Mouse (Mus musculus): ENCODE measurements around the gene Smyd3. TPM values are rescaled to one million over a fixed set of nuclear protein-coding genes. Genes with fewer than 3 reads are reported as not detected.

Smyd3 gene
- total RNA-seq, 4 experiments from 2014 or later: 6.9 to 17.0 (median 12.2) TPM

DNA sequence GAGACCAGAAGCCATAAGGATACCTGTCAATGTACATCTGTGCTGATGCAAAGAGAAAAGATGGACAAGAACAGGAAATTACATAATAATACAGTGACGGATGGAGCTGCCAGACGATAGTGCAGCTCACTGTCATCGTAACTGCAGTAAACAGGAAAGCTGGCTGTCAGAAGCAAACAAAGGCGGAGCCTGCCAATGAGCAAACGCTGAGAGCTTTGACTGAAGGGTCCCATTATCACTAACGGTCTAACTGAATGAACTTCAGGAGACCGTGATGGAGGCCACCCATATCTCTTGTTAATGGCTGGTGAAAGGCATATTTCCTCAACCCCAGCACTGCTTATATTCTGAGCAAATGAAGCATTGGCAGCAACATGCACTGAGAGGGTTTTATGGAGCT lies 409.1 kb downstream of the Smyd3 start:
- DNase-seq: no peak

DNA sequence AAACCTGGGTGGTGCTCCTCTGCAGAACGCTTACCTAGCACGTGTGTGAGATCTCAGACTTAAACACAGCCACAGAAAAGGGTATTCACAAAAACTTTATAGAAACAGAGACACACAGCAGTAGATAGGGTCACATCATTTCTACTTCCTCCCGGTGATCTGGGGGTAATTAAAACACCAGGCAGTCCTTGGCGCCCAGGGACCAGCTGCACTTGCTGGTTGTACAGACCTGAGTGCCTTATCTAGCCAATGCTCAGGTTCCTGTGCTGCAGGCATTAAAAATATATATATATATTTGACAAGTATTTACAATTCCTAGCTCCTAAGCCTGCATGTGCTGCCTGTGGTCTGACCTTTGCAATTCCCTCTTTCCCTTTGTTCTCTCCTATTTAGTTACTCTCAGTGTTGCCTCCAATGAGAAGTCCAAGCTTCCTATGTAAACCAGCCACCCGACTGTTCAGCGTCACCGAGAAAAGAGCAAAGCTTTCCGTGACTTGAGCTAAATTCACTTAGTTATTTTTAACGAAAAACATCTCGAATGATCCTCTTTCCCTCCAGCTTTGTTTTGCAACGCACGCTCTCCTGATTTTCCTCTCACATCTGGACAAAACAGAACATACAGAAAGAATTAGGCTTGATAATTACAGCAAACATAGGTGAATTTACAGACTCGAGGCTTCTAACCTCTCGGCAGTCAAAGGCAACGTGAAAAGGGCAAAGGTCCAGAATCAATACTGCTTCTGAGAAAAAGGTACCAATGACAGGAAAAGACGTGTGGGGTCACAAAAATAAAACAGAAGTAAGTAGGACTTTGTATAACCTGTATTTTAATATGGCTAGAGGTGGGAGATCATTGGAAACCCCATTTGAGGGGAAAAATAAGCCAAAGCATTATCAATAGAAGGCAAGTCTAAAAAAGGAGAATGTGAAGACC lies 409.8 kb downstream of the Smyd3 start:
- no peak for DNase-seq

DNA sequence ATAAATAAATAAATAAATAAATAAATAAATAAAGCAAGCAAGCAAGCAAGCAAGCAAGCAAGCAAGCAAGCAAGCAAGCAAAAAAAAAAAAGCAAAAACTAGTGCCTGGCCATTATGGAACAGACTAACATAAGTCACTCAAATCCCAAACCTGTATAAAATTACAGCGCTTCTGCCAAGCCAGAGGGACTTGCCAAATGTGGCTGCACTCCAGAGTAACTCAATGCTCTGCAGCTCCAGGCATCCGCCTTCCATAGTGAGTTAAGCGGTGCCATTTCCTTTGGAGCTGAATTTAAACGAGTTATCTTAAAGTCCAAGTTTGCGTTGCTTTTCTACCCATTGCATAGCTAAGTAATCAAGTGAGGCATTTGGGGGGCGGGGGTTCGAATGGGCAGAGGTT lies 410.6 kb downstream of the Smyd3 start:
- no peak for DNase-seq

DNA sequence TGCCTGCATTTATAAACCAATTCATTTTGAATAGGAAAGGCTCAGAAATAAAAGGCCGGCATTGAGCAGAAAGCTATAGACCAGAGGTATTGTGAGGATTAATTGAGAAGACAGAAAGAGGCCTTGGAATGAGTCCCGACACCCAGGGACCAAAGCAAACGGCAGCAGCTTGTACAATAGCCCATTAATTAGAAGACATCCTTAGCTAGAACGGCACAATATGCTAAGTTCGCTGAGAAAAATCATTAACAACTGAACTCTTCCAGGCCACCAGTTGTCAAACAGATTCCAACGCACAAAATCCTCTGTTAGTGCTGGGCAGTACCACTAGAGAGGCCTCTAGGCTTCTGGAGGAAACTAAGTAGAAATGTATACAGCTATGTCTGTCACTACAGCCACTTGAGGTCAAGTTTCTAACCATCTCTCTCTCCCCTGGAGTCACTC lies 411.1 kb downstream of the Smyd3 start:
- no peak for DNase-seq

DNA sequence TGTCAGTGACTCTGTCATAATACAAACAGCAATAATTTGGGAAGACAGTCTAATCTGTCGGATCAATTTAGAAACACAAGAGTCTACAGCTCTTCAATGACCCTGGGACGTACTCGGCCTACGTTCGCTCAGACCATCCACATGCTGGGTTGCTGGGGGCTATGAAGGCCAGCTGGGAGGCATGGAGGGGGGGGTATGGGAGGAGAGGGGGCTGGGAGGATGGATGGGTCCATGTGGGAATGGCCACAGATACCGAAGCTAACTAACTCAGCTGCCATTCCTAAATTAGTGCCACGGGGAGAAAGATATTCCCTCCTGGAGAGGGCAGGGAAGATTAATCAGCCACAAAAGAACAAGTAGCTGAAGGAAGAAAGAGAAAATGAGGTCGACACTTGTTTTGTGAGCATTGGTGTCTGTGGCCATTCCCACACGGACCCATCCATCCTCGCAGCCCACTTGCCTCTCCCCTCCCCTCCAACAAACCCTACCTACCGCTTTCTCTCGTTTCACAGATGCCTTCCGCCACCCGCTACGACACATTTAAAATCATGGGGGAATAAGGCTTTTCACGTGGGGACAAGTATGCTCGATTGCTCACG lies 411.6 kb downstream of the Smyd3 start:
- no peak for DNase-seq

DNA sequence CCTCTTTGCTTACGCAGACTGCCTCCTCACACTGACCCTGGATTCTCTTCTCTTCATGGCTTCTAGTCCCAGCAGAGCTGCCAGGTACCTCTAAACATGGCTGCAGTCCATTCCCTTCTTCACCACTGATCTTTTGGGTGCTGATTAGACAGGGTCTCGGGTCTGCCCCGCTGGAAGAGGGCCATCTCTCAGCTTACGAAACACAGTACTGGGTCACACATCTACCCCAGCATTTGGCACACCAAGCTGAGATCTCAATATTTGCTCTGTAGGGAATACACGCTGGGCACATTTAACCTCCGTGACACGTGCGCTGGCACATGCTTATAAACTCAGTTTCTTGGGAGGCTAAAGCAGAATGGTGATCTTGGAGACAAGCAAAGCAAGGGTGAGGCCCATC lies 413.4 kb downstream of the Smyd3 start:
- DNase-seq: peak; percentile 4

DNA sequence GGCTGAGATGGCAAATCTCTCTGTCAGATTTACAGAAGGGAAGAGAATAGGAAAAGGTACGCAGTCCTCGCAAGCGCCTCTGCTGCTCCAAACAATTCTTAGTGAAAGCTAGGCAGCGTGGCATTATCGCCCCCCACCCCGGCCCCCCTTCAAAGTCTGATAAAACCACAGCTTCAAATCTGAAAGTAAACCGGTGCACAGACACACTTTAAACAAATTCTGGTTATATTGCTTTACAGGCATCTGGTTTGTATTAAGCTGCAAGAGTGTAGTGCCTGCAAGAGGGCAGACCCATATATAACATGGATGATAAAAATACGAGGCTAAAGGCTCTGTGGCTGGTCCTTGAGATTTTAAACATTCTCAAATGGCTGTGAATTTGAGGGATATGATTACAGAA lies 420.8 kb downstream of the Smyd3 start:
- DNase-seq: no peak

DNA sequence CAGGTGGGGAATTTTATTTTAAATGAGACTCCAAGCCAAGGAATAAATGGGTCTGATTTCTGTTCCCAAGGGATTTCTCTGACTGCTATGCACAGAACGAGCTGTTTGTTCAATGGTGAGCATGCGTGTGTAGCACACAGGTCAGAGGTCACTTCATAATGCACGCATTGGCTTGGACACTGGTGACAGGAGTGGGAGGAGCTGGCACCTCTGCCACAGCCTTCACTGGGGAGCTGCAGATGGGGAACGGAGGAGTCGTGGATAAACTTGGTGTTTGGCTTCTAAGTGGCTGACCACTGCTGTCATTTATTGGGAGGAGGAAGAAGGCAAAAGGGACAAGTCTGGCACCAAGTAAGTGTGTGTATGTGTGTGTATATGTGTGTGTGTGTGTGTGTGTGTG lies 421.5 kb downstream of the Smyd3 start:
- no peak for DNase-seq

DNA sequence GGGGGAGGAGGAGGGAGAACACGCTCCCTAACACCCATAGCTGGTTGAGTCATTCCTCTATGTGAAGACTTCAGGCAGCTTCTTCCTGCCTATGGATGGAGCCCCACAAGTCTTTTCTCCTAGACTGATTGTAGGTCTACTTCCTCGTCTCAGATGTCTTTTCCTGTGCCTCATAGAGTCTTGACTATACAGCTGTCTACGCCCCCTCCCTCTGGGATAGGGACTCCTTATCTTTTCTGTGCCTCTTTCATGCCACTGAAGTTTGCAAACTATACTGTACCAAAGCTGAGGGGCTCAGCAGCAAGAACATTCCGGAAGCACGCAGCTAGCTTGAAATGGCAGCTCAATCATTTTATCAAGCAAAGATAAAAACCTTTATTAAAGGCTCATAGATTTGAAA lies 428.7 kb downstream of the Smyd3 start:
- no peak for DNase-seq

DNA sequence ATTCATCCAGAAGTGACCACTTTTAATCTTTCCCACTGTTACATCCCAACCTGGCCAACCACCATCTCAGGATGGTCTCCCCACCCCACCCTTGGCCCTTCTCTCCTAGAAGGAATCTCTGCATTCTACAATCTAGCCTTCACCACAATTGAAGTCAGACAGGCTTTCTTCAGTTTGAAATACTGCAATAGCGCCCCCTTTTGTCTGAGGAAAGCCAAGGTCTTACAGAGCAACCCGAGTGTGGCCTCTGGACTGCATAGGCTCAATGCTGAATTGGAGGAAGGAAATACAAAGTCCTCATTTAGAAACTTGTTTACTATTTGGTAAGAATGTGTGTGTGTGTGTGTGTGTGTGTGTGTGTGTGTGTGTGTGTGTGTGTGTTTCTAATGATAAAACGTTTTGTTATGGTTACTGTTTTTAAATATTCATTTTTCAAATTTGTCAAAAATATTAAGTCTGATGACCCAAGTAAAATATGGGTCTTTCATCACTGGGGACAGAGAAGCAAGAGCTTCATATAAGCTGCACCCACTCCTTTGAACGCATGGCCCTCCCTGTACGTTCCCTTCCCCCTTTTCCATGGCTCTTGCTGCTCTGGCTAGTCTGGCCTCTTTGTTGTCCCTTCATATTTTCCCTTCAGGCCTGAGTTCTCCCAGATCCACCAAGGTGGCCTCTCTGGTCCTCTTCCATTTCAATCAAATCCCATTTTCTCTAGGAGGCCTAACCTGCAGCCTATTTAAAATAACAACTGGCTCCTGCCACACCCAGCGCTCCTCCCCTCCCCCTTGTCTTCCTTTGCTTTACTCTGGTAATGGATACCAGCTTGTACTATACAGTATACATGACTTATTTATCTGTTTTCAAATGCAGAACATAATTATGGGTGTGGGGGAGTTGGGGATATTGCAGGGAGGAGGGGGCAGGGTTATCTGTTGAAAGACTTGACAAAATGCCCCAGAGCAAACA lies 430.5 kb downstream of the Smyd3 start:
- peak; percentile 8 for DNase-seq

DNA sequence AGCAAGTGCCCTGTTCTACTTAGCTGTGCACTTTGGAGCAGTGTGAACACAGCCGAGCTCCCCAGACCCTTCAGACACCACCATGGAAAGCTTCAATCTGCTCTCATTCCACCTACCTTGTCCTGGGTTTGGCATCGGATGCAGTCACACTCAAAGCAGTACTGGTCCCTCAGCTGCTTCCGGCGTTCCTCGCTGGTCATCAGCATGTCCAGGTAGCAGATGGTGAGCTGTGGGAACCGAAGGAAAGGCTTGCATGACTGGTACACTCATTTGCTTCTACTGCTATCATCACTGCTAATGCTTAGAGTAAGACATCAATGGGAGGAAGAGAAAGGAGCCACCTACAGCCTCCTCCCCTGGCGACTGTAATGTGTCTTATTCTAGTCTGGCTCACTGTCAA lies 431.6 kb downstream of the Smyd3 start:
- no peak for DNase-seq

DNA sequence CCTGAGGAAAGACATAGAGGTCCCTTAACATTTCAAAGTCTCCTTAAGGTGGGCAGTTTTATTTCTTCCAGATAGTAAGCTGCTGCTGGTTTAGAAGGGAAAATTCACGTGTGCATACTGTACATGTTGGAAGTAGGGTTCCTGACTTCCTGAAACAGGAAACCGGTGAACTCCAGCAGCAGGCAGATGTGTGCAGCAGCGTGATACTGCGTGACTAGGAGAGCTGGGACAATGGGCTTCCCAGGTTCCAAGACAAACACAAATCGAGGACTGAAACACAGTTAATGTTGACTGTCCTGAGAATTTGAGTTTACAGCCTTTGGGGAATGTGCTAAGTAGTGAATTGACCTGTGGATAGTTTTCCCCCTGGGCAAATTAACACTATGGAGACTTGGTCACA lies 434.7 kb downstream of the Smyd3 start:
- no peak for DNase-seq

DNA sequence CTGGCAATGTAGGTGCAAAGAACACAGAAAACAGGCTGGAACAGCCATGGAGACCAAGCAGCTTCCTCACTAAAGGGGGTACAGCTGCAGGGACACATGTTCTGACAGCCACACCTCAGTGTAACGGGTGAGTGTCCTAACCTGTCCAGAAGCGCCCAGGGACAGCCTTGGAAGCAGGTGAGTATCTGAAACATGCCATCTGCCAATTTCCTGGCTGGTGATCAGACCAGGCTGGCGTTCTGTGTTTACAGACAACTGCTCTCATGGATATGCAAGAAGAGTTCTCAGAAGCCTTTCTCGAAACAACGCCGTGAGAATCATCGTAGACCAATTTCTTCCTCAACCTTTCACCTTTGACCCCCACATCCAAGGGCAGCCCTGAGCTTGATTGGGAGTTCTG lies 444.0 kb downstream of the Smyd3 start:
- DNase-seq: no peak

DNA sequence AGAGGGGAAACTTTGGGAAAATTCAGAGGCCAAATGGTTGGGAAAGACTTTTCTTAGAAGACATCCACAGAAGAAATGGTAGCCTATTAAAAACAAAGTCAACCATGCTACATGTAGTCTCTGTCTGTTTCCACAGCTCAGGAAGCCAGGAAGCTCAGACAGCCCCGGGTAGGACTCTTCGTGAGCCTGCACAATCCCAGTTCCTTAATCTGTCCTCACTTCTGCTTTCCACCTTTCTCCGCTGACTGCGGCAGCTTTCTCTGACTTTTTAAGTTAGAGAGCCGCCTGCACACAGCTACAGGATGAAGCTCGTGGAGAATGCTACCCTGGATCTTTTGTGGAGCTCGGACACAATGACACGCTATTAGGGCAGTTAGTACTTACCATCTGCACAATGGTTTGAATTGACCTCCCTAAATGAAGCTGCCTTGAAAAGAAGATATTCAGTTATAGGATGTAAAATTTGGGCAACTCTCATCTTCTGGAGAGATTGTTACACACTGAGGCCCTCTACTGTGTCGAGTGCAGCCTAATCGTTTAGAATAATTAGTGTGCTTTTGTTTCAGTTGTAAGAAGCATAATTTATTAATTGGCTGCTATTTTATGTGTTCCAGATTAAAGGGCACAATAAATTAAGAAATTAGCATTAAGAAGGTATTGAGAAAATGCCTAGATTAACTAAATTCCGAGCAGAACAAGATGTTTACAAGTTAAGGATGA lies 444.7 kb downstream of the Smyd3 start:
- no peak for DNase-seq

DNA sequence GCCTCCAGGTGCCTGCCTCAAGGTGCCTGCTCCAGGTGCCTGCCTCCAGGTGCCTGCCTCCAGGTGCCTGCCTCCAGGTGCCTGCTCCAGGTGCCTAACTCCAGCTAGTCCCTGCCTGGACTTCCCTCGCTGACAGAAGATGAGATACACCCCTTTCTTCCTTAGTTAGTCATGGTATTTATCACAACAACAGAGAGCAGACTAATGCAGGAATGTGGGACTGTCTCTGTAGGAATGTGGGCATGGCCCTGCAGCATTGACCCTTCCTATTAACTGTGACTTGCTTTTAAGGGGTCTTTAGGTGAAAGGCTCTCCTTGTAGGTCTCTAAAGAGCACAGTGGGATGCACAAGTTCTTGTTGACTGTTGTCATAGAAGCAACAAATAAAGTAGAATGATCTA lies 445.4 kb downstream of the Smyd3 start:
- DNase-seq: no peak

DNA sequence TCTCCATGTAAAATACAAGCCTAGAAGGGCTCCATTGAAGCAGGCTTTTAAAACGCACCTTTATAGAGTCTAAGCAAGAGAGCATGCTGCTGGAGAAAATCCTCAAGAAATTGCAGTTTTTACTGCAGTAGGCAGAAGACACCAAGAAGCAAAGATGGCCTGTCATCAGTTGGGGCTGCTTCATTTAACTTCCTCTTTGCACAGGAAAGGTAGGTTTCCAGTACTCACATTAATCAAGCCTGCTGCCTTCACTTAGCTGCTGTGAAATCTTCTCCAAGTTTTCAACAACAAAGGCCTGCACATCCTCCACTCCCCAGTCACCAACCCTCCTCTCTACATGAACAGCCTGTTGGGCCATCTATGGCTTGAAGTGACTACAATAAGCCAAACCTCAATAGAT lies 448.9 kb downstream of the Smyd3 start:
- DNase-seq: no peak

DNA sequence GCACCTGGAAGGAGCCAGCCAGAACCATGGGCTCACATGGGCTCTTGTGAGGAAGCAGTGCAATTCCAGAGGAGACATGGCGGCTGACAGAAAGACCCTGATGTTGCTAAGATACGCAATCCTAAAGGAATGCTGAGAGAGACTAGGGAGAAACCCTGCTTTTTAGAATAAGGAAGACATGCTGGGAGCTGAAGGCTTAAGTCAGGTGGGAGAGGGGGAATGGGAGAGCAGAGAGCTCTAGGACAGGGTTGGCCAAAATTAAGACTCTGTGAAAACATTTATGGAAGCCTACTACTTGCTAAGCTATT lies 452.6 kb downstream of the Smyd3 start:
- DNase-seq: no peak

DNA sequence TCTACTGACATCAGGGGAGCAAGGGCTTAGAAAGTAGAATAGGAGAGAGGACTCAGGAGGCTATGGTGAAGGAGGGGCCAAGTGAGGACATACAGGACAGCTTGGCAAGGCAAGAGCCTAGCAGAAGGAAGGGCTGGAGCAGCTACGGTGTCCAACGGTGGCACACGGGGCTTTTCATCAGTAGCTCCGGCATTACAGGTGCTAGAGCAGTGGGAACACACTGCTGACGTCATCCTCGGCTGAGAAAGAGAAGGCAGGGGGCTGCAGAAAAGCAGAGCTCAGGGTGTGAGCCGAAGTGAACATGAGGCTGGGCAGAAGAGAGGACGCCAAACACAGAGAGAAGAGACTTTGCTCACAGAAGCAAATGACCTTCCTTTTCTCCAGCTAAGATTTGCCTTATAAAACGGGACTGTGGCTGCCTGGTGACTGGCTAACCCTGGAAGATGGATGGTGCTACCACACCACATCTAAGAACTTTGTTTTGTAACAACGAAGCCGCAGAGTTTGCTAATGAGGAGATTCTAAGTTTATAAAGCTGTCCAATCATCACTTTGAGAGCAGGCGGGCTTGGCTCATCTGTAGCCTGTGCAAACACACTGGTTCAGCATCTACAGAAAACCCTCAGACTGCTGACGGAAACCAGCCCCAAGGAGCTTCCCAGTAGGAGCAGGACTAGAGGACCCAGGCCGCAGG lies 453.1 kb downstream of the Smyd3 start:
- DNase-seq: no peak

DNA sequence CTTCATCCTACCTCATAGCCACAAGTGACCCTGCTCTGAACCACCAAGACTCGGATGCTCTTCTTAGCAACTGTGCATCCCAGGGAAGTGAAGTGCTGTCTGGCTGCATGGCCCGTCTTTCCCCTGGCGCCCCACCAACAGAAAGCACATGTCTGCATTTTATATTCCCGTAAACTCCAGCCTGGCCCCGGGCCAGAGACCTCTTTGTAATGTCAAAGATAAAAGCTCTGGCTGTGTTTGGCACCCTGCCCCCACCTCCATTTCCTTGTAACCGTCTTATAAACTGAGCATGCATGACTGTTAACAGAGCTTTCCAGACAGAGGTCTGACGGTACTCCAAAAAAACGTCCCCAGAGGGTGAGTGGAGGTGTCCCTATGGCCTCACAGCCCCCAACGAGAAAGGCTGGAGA lies 456.1 kb downstream of the Smyd3 start:
- DNase-seq: peak; percentile 72

DNA sequence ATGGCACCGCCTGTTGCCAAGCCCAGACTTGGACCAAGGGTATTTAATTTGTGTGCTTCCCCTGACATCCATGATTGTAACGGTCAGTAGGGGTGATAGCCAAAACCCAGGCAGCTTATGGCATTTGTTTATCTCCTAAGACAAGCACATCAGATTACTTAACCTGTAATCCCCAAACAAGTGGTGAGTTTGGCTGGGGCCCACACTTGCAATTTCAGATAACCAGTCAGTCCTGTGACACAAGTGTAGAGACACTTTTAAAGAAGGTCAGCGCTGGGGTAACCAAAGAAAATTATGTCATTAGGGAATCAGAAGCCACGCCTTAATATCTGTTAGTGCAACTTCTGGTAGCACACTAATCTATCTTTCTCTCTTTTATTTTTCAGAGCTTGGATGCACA lies 456.8 kb downstream of the Smyd3 start:
- DNase-seq: no peak

DNA sequence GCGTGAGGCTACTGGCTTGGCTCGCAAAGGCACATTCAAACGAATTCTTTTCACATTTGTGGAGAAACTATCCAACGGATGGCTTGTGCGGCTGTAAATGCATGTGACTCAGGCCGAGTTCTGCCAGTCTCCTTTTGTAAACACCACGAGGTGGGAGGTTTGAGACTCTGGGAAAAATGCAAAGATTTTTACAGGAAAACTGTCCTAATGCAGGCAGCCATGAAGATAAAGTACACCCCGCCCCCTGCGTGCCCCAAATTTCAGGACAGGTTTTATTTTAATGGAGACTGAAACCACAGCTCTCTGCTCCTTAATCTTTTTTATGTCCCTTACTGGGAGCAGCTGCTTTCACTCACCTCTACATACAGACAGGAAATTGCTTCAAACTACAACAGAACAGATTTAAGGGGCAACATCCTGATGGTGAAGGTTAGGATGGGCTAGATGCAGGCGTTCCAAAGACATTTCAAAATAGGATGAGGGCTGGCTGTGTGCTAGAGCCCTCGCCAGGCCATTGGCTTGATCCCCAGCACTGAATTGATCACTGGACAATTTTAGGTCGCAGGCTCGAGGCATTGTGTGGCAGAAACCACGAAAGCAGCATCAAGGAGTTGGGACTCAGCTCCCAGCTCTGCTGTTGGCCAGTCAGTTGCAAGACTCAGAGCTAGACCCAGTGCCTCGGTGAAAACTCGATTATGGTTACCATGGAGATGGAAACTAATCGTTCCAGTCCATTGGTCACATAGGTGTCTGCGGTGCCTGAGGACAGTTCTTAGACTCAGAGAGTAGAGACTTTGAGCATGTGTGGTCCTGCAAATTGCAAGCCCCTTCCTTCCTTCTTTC lies 457.5 kb downstream of the Smyd3 start:
- no peak for DNase-seq

Data from adrenal gland, adult 8-10 months (tissue).